Mouse (Mus musculus): ENCODE measurements around the gene Nrxn1. TPM values are rescaled to one million over a fixed set of nuclear protein-coding genes. Genes with fewer than 3 reads are reported as not detected.

Gene Nrxn1
- polyA plus RNA-seq, 1 experiment = 0.05 TPM

DNA sequence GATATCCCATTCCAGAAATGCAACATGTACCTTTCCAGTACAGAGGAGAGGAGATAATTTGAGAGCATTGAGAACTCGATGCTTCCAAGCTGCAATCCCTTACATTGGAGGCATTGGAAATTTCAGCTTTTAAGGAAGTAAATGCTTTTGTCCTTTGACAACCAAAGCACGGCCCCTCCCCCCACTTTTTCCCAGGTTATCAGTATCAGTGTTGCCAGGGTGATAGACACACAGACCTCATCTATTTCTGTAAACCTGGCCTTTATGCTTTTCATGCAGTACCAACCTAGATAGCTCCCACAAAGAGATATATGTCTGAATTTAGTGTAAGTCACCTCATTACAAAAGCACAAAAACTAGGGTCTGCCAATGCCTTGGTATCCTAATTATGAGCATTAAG is 235.6 kb downstream of the Nrxn1 start:
- H3K4me3 ChIP-seq = no peak overlapping the region
- H3ac ChIP-seq (ENCODE audit: control insufficient read depth, insufficient read length) = no peak overlapping the region
- TF ChIP-seq REST (IDR thresholded peaks at IDR 0.05; ENCODE audit: insufficient read depth, insufficient read length) (no peak), TCF3 (IDR thresholded peaks at IDR 0.05; ENCODE audit: insufficient read length, low read depth) (no peak), POLR2AphosphoS2 (IDR thresholded peaks at IDR 0.05; ENCODE audit: insufficient read length, low read depth) (no peak), MAX (IDR thresholded peaks at IDR 0.05; ENCODE audit: low read depth) (no peak), SRF (IDR thresholded peaks at IDR 0.05; ENCODE audit: control insufficient read depth, insufficient read length, low read depth) (no peak), MYOD1 (IDR thresholded peaks at IDR 0.05; ENCODE audit: control insufficient read depth in 1 of 3, insufficient read length in 2 of 3, low read depth in 2 of 3) (no peak), POLR2A (IDR thresholded peaks at IDR 0.05; ENCODE audit: insufficient read length, low read depth) (no peak), E2F4 (IDR thresholded peaks at IDR 0.05; ENCODE audit: insufficient read depth) (no peak), USF1 (IDR thresholded peaks at IDR 0.05; ENCODE audit: low read depth) (no peak)
- H3K4me2 ChIP-seq (ENCODE audit: low read depth) = no peak overlapping the region
- H3K79me2 ChIP-seq (ENCODE audit: control insufficient read depth, insufficient read depth) = no peaks in the 10 kb centered on the region
- no peaks in the 10 kb centered on the region for H3K36me3 ChIP-seq (ENCODE audit: control insufficient read depth, insufficient read depth)
- H3K27me3 ChIP-seq (ENCODE audit: control insufficient read depth, insufficient read depth, insufficient read length) = no peaks in the 10 kb centered on the region

DNA sequence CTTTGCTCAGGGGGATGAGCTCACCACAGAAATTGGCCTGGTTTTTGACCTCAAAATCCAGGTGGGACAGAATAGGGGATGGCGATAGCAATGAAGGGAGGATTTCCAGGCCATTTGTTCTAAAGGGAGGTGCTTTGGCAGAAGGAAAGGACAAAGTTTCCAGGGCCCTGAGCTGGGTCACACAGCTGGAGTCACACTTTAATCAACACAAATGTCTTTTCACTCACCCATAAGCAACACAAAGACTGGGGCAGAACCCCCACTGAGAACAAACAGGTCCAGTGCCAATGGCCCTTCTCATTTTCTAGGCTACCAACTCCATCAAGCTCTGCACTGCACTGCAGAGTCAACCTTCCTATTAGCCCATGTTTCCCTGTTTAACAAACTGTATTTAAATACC is 249.0 kb downstream of the Nrxn1 start:
- Histone ChIP-seq H3K27me3 (ENCODE audit: control insufficient read depth, insufficient read depth, insufficient read length) (no peaks in the 10 kb centered on the region), H3ac (ENCODE audit: control insufficient read depth, insufficient read length) (no peak overlapping the region), H3K79me2 (ENCODE audit: control insufficient read depth, insufficient read depth) (no peaks in the 10 kb centered on the region), H3K4me2 (ENCODE audit: low read depth) (no peak overlapping the region), H3K36me3 (ENCODE audit: control insufficient read depth, insufficient read depth) (no peaks in the 10 kb centered on the region), H3K4me3 (no peak overlapping the region)
- TF ChIP-seq USF1 (IDR thresholded peaks at IDR 0.05; ENCODE audit: low read depth) (no peak), E2F4 (IDR thresholded peaks at IDR 0.05; ENCODE audit: insufficient read depth) (no peak), TCF12 (IDR thresholded peaks at IDR 0.05; ENCODE audit: insufficient read depth, poor library complexity, severe bottlenecking) (no peak), TCF3 (IDR thresholded peaks at IDR 0.05; ENCODE audit: insufficient read length, low read depth) (no peak), POLR2AphosphoS2 (IDR thresholded peaks at IDR 0.05; ENCODE audit: insufficient read length, low read depth) (no peak)

DNA sequence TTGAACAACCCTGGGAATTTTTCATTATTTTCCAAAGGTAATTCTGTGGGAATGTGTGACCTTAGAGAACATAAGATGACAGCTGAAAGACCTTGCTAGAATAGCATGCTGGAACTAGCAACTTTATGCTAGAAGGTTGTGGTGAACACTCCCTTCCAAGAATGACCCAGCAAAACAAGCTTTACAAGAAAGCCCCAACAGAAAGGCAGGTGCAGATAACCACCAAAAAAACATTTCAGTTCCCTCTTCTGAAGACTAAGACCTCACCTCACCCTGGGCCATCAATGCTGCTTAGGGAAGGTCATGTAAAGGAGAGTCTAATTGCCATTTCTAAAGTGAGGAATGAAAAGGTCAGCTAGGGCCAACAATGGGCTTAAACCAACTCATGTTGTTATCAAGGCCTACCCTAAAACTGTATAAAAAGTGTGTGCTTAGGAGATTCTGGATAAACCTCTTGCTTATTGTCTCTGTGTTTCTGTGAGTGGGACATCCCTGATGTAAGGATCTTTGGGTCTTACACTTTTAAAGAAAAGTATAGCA is 249.7 kb downstream of the Nrxn1 start:
- H3K79me2 ChIP-seq (ENCODE audit: control insufficient read depth, insufficient read depth) = no peaks in the 10 kb centered on the region
- H3K27me3 ChIP-seq (ENCODE audit: control insufficient read depth, insufficient read depth, insufficient read length) = no peaks in the 10 kb centered on the region
- no peak overlapping the region for H3K4me3 ChIP-seq
- H3ac ChIP-seq (ENCODE audit: control insufficient read depth, insufficient read length) = no peak overlapping the region
- TF ChIP-seq POLR2AphosphoS2 (IDR thresholded peaks at IDR 0.05; ENCODE audit: insufficient read length, low read depth) (no peak), USF1 (IDR thresholded peaks at IDR 0.05; ENCODE audit: low read depth) (no peak), E2F4 (IDR thresholded peaks at IDR 0.05; ENCODE audit: insufficient read depth) (no peak), POLR2A (IDR thresholded peaks at IDR 0.05; ENCODE audit: insufficient read length, low read depth) (no peak), TCF3 (IDR thresholded peaks at IDR 0.05; ENCODE audit: insufficient read length, low read depth) (no peak)
- H3K4me2 ChIP-seq (ENCODE audit: low read depth) = no peak overlapping the region
- no peaks in the 10 kb centered on the region for H3K36me3 ChIP-seq (ENCODE audit: control insufficient read depth, insufficient read depth)

DNA sequence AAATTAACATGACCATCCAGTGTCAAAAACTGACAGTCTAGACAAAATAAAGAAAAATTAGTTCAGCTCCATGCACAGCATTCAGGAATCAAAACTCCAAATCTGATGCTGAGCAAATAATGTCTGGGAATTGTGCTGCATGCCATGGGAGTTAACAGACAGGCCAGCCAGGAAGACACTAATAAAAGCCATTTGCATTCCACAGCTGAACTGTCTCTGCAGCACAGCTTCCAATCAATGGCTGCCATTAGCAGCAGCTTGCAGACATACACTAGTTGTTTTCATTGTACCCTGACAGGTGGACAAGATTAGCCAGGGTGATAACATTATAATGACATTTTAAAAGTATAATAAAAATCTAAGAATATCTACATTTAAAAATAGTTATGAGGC is 255.9 kb downstream of the Nrxn1 start:
- H3K36me3 ChIP-seq (ENCODE audit: control insufficient read depth, insufficient read depth) = no peaks in the 10 kb centered on the region
- TF ChIP-seq E2F4 (IDR thresholded peaks at IDR 0.05; ENCODE audit: insufficient read depth) (no peak), TCF12 (IDR thresholded peaks at IDR 0.05; ENCODE audit: insufficient read depth, poor library complexity, severe bottlenecking) (no peak), POLR2AphosphoS2 (IDR thresholded peaks at IDR 0.05; ENCODE audit: insufficient read length, low read depth) (no peak), MYOD1 (IDR thresholded peaks at IDR 0.05; ENCODE audit: control insufficient read depth in 1 of 3, insufficient read length in 2 of 3, low read depth in 2 of 3) (peak in 2 of 3 experiments; percentile 25 to 68), MYOG (IDR thresholded peaks at IDR 0.05; ENCODE audit: control insufficient read depth in 1 of 3, insufficient read depth in 1 of 3, insufficient read length in 2 of 3, low read depth in 2 of 3) (peak in 1 of 3 experiments; percentile 24), TCF3 (IDR thresholded peaks at IDR 0.05; ENCODE audit: insufficient read length, low read depth) (no peak)
- H3K27me3 ChIP-seq (ENCODE audit: control insufficient read depth, insufficient read depth, insufficient read length) = no peaks in the 10 kb centered on the region
- peak overlapping the region; percentile 32 for H3K4me2 ChIP-seq (ENCODE audit: low read depth)
- no peak overlapping the region for H3K4me3 ChIP-seq
- no peak overlapping the region for H3ac ChIP-seq (ENCODE audit: control insufficient read depth, insufficient read length)
- no peaks in the 10 kb centered on the region for H3K79me2 ChIP-seq (ENCODE audit: control insufficient read depth, insufficient read depth)

DNA sequence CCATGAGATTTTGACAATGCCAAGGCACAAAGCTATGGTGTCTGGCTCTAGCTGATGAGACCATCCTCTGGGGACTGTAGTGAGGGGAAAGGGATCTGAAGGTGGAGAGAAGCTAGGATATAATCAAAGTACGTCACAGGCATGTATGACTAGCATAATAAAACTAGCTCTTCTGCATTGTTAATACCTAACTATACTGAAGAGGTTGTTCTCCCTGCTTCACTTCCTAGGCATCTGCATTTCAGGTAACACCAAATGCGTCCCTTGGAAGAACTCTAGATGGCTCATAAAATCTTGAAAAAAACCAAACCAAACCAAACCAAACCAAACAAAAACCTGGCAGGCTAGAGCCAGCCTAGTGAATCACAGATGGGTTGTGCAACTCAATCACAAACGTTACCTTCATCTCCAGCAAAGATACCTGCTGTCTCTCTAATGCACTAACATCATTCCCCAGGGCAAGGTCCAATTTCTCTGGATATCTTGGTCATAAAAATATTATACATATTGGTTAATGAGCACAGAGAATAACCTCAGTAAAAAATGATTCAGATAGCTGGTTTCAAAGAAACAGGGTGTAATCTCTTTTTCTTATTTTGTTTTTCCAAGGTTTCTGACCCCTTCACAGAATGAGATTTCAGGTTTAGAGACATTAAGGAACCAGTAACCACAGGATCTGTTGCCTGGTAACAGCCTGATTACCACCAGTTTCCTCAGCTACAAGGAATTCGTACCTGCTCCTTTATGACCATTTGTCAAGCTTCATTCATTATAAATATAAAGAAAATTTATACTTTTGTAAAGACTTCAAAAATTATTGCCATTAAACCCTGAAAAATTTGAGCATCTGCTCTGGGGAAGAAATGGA is 256.5 kb downstream of the Nrxn1 start:
- Histone ChIP-seq H3K27me3 (ENCODE audit: control insufficient read depth, insufficient read depth, insufficient read length) (no peaks in the 10 kb centered on the region), H3K4me2 (ENCODE audit: low read depth) (peak overlapping the region; percentile 32), H3ac (ENCODE audit: control insufficient read depth, insufficient read length) (no peak overlapping the region), H3K36me3 (ENCODE audit: control insufficient read depth, insufficient read depth) (no peaks in the 10 kb centered on the region), H3K79me2 (ENCODE audit: control insufficient read depth, insufficient read depth) (no peaks in the 10 kb centered on the region), H3K4me3 (no peak overlapping the region)
- no peak for TF ChIP-seq TCF12 (IDR thresholded peaks at IDR 0.05; ENCODE audit: insufficient read depth, poor library complexity, severe bottlenecking)
- no peak for TF ChIP-seq TCF3 (IDR thresholded peaks at IDR 0.05; ENCODE audit: insufficient read length, low read depth)
- TF ChIP-seq USF1 (IDR thresholded peaks at IDR 0.05; ENCODE audit: low read depth) = no peak
- TF ChIP-seq E2F4 (IDR thresholded peaks at IDR 0.05; ENCODE audit: insufficient read depth) = no peak
- TF ChIP-seq MYOG (IDR thresholded peaks at IDR 0.05; ENCODE audit: control insufficient read depth in 1 of 3, insufficient read depth in 1 of 3, insufficient read length in 2 of 3, low read depth in 2 of 3) = no peak
- TF ChIP-seq MYOD1 (IDR thresholded peaks at IDR 0.05; ENCODE audit: control insufficient read depth in 1 of 3, insufficient read length in 2 of 3, low read depth in 2 of 3) = no peak
- TF ChIP-seq SRF (IDR thresholded peaks at IDR 0.05; ENCODE audit: control insufficient read depth, insufficient read length, low read depth) = no peak
- no peak for TF ChIP-seq CEBPB (IDR thresholded peaks at IDR 0.05; ENCODE audit: insufficient read depth, poor library complexity, severe bottlenecking)
- TF ChIP-seq REST (IDR thresholded peaks at IDR 0.05; ENCODE audit: insufficient read depth, insufficient read length) = no peak
- no peak for TF ChIP-seq POLR2A (IDR thresholded peaks at IDR 0.05; ENCODE audit: insufficient read length, low read depth)
- TF ChIP-seq MAX (IDR thresholded peaks at IDR 0.05; ENCODE audit: low read depth) = no peak
- TF ChIP-seq POLR2AphosphoS2 (IDR thresholded peaks at IDR 0.05; ENCODE audit: insufficient read length, low read depth) = no peak
